Mouse (Mus musculus) megakaryocyte-erythroid progenitor cell, adult 5-6 weeks (primary cell): Measurements from ENCODE around the gene 4932429P05Rik. TPM values are rescaled to one million over a fixed set of nuclear protein-coding genes. Genes with fewer than 3 reads are reported as not detected.

ENCODE experiments used
- ATAC-seq: replicated peaks from 2 replicates; pipeline ENCODE4 v1.8.0; 2016; ENCODE audit warnings: mild to moderate bottlenecking, inconsistent platforms; ENCODE audit not compliant: severe bottlenecking, poor library complexity, low FRiP score, low TSS enrichment
- total RNA-seq, 2 experiments: library from RNA; stranded (forward) in 1 of 2; stranded (reverse) in 1 of 2; fragments of 200-1000, 215-1000 nt in 1 of 2; fragments of >200 nt in 1 of 2; fragmentation: Nextera tagmentation in 1 of 2; gene quantifications; 2 replicates each; pipeline ENCODE4 v1.2.3; 2014 to 2017

The 4932429P05Rik gene
- total RNA-seq (2014; fragmentation: Nextera tagmentation) (not detected in 2 replicates), total RNA-seq (2017) (not detected in 2 replicates)

DNA sequence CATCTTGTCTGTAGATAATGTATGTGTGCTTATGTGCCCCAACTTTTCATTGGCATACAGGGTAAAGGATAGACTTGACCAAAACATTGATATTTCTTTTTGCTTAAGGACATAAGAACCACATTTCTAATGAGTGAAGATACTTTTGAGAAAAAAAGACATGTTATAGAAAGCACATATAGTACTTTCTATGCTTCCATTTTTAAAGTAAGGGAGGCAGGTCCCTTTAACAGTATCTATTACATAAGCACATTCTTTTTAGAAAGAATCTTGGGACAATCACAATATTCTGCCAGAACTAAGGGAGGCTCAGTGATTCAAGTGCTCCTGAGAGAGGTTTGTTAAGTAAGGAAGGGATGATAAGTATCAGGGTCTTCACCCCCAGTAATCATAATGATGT lies at the start of gene 4932429P05Rik:
Gene 4932429P05Rik (plus strand): TSS at position 301 of the 400 bp plus-strand sequence.
- no peak for ATAC-seq

Other genes starting within 250 kb of the 4932429P05Rik start
- gene 4930415L06Rik, start 180.6 kb downstream of the 4932429P05Rik start, total RNA-seq (2014; fragmentation: Nextera tagmentation), result not detected in 2 replicates
- gene 4930415L06Rik, start 180.6 kb downstream of the 4932429P05Rik start, total RNA-seq (2017), result not detected in 2 replicates